30 mouse cellular contexts compared by ENCODE assay signal in the genomic region with DNA sequence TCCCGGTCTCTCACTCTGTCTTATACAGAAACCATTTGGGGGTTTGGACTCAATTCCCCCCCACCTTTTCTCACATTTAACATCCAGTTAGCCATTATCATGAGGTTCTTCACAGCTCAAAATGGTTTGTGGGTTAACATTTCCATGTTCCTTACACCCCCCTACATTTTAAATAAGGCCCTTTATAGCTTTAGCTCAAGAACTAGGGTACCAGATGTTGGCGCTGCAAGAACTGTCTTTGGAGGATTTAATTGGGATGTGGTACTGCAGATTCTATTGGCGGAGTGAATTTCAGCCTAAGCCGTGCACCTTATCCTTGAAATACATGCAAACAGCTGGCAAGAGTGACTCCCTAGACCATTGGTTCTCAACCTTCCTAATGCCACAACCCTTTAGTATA.
"Had no signal": no experiment of that assay in that cellular context is flagged by ENCODE, and none has a peak within 500 bp of the region (broad histone marks: within the 10 kb centered on the region; RNA-seq: fewer than 3 reads in every experiment).

No protein-coding gene starts in this region.

- ATAC-seq: liver, embryonic 12.5 days; liver, postnatal 0 days; lung, postnatal 0 days; midbrain, embryonic 13.5 days; midbrain, embryonic 15.5 days; midbrain, embryonic 16.5 days had no signal

- DNase-seq: left cerebral cortex, postnatal 4 days; liver; liver, embryonic 13.5 days; liver, postnatal 0 days; lung, adult 18-20 months; lung, adult 2 months; lung, embryonic 14.5 days; lung, postnatal 10 days; lung, postnatal 14 days; lung, postnatal 36 days; lung, postnatal 4 days; midbrain, embryonic 14.5 days had no signal

- H3K27ac ChIP-seq: limb, embryonic 10.5 days; limb, embryonic 12.5 days; limb, embryonic 13.5 days; limb, embryonic 15.5 days; liver, embryonic 12.5 days; liver, embryonic 13.5 days; liver, embryonic 14.5 days; liver, embryonic 15.5 days; lung, embryonic 15.5 days; macrophage; midbrain, embryonic 10.5 days; midbrain, embryonic 12.5 days; midbrain, embryonic 13.5 days; midbrain, embryonic 15.5 days; neural tube, embryonic 12.5 days had no signal

- H3K4me3 ChIP-seq: limb, embryonic 10.5 days; limb, embryonic 12.5 days; limb, embryonic 13.5 days; limb, embryonic 15.5 days; liver, embryonic 12.5 days; liver, embryonic 13.5 days; liver, embryonic 15.5 days; lung, embryonic 15.5 days; megakaryocyte, embryonic 14.5 days; midbrain, embryonic 10.5 days; midbrain, embryonic 12.5 days; midbrain, embryonic 13.5 days; midbrain, embryonic 15.5 days; myocyte; neural tube, embryonic 12.5 days had no signal
